Mouse (Mus musculus) liver, adult (tissue): ENCODE measurements around the gene Tmem190.

ENCODE experiments used
- GATA4 ChIP-seq: IDR thresholded peaks from 2 replicates; pipeline ENCODE4 v1.6.1; 2014; ENCODE audit warnings: mild to moderate bottlenecking, low read length; ENCODE audit not compliant: insufficient replicate concordance

Tmem190 gene

GRCm38 (mm10) chr7:4789436-4789935 lies 6.7 kb downstream of the Tmem190 start, which contains the start of gene Tmem238:
TSS of gene Tmem238 (minus strand) at chr7:4789656.
- no peak for TF ChIP-seq GATA4

GRCm38 (mm10) chr7:4792278-4793212 lies 9.8 kb downstream of the Tmem190 start, which contains the start of gene Rpl28:
TSS of gene Rpl28 (plus strand) at chr7:4792874.
- no peak for TF ChIP-seq GATA4

GRCm38 (mm10) chr7:4793674-4794073 lies 10.9 kb downstream of the Tmem190 start:
- no peak for TF ChIP-seq GATA4

- no peak for TF ChIP-seq GATA4
Observed at GRCm38 (mm10) chr7:4794631-4795168, 12.0 kb downstream of the Tmem190 start.

- TF ChIP-seq GATA4: no peak
Observed at GRCm38 (mm10) chr7:4795767-4796433, 13.2 kb downstream of the Tmem190 start.

GRCm38 (mm10) chr7:4802247-4802646 lies 19.5 kb downstream of the Tmem190 start:
- no peak for TF ChIP-seq GATA4

- TF ChIP-seq GATA4: no peak
Observed at GRCm38 (mm10) chr7:4806716-4807115, 24.0 kb downstream of the Tmem190 start.

- no peak for TF ChIP-seq GATA4
Observed at GRCm38 (mm10) chr7:4811842-4812302, 29.1 kb downstream of the Tmem190 start.

- no peak for TF ChIP-seq GATA4
Observed at GRCm38 (mm10) chr7:4812303-4813104, 29.8 kb downstream of the Tmem190 start, which contains the start of gene Ube2s. TSS of gene Ube2s (minus strand) at chr7:4812590.

- no peak for TF ChIP-seq GATA4
Observed at GRCm38 (mm10) chr7:4813105-4813791, 30.5 kb downstream of the Tmem190 start.

- no peak for TF ChIP-seq GATA4
Observed at GRCm38 (mm10) chr7:4816559-4816958, 33.8 kb downstream of the Tmem190 start.

- TF ChIP-seq GATA4: no peak
Observed at GRCm38 (mm10) chr7:4821690-4822089, 39.0 kb downstream of the Tmem190 start.

GRCm38 (mm10) chr7:4822162-4822907 lies 39.6 kb downstream of the Tmem190 start:
- TF ChIP-seq GATA4: no peak
